Mouse (Mus musculus): ENCODE data around the gene Hoga1.
A peak's percentile ranks its signal among the peaks of the same experiment; 100 is the strongest.

Hoga1 gene

DNA sequence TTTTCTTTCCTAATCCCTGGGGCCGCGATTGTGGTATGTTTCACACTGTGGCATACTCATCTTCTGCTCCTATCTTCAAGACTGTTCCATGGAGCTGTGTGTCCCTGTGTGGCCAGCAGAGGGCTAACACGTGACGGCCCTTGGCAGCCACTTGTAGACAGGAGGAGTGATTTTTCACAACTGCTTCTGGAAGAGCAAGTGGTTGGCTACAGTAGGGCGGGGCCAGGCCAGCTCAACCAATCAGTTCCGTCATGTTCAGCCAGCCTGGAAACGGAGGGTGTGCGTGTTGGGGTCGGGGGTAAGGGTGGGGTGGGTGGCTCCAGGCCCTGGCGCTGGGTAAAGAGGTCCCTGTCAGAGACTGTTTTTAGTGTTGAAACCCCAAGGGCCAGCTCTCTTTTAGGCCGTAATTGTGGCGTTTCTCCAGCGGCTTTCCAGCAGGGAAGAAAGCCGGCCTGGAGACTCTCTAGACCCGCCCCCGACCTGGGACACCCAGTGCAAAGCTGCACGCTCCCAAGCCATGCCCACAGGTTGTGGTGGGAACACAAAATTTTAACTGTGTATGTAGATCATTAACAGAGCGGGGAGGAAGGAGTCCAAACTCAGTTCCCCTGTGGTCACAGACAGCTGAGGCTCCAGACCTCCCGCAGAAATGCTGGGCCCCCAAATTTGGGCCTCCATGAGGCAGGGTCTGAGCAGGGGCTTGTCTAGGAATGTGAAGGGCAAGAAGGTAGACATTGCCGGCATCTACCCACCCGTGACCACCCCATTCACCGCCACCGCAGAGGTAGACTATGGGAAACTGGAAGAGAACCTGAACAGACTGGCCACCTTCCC lies at the start of gene Hoga1:
Gene Hoga1 (plus strand): TSS at position 342 of the 834 bp plus-strand sequence.
- DNase-seq = peak; percentile 73

DNA sequence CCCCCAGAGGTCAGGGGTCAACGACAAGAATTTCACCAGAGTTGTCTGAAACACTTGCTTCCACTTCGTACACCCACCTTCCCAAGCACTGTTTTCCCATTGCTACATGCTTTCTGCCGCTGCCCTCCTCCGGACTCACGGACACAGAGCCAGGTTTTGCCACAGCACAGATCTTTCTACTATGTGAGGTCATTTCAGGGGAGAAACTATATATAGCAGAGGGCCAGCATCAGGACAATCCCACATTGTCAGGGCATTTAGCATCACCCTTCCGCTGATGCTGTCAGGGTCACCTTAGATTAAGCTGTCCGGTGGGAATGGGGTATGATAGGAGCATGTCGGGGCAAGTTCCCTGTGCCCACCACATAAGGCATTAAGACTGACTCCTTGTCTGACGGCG lies 48.3 kb upstream of the Hoga1 start:
- no peak for DNase-seq

DNA sequence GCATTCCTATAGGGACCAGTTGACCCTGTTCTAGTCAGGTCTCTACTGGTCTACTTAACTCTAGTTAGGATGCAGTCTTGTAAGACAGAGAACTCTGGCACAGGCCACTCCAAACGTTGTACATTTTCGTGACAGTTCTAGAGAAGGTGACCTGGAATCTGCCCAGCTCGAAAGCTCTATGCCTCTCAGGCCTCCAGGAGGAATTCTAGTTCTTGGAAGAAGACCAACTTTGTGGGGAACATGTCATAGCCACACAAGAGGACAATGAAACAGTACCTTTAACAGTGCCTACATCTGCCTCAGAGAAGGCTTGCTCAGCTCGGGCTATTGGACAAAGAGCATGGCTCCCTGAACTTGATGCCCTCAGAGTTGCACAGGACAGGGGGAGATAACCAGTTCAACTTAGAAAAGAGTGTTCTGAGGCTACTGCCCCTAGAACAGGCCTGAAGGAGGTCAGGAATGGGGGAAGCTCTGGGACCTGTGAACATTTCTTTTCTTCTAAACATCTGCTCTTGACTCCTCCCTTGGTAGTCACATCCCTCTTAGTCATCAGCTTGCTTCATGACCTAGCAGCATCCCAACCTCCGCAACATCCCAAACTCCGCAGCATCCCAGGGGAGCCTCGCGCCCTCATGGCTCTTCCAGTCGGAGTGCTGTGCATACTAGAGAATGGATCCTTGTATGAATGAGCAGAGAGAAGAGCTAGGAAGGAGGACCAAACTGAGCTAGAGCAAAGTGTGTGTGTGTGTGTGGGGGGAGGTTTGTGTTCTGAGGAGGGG lies 46.5 kb upstream of the Hoga1 start:
- no peak for DNase-seq

DNA sequence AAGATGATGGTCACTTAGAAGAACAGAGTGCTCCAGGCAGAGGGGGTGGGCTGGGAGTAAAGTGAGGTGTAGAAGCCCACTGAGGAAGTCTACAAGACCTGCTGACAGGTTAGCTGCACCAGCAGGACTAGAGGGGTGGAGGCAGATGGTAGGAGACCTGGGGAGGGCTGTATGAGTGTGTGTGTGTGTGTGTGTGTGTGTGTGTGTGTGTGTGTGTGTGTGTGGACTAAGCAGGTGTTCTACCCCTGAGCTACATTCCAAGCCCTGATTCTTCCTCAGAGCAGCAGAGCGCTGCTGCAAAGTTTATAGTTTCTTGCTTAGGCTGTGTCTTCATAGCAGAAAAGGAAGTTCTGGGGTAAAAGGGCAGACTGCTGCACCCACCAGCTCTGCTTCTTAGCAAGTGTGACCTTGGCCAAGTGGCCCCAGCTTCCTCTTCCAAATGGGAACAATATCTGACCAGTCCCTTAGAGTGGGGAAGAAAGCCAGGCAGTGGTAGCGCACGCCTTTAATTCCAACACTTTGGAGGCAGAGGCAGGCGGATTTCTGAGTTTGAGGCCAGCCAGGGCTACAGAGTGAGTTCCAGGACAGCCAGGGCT lies 45.6 kb upstream of the Hoga1 start:
- DNase-seq = no peak

DNA sequence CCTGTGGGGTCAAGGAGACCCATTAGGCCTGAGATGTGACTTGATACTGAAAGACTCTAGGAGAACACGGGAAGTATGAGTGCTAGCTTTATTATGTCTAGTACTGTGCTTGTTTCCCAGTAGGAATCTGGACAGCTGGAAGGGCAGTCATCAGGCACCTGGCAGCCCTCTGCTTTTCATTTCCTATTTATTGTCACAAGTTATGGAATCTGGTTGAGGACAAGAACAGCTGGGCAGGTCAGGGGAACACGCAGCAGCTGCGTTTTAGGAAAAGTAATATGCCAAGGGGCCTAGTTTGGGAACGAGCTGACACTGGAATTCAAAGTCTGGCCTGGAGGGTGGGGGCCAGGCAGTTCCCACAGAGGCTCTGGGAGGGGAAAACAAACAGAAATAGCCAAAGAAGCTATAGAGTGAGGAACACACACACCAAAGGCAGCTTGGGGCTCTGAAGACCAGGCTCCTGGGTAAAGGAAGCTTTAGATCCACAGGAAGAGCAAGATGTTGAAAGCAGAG lies 44.9 kb upstream of the Hoga1 start:
- DNase-seq = no peak

DNA sequence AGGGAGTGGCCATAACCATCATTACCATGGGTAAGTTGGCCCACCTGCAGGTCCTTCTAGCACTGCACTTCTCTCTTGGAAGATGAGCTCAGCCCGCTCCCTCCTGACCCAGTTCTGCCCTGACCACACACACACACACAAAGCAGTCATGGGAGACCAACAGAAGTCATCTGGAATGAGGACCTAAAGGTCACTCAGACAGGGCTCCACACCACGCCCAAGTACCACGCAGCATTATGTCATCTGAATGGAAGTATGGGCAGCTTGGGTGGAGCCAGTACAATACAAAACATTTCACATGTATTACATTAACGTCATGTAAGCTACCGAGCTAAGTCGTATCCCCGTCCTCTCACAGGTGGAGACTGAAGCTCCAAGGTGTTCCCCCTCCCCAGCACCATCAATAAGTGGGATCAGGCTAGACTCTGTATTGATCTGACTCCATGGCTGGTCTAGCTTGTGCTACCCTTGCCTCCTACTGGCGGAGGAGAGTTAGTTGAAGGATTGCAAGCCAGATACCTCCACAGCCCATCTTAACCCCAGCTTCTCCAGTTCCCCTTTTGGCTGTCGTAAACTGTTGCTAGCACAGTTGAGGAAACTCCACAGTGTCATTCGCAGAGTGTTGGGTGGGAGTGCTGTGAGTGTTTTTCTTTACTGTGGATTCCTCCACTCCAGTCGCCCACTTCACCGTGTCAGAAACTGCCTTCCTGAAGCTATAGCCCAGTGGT lies 44.0 kb upstream of the Hoga1 start:
- DNase-seq = no peak

DNA sequence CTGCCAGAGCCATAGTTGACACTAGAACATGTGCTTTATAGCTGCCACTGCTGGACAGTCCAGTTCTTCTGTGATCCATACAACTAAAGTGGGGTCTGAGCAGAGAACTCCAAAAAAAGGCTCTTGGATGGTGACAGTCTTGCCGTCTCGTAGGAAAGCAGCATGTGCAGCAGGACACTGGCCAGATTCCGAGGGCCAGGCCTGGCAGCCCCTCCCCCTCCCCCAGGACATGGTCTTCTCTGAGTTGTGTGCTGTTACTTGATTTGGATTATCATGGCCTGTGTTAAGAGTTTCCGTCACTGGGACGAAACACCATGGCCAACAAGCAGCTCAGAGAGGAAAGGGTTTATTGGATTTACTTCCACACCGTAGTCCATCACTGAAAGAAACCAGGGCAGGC lies 41.2 kb upstream of the Hoga1 start:
- no peak for DNase-seq

DNA sequence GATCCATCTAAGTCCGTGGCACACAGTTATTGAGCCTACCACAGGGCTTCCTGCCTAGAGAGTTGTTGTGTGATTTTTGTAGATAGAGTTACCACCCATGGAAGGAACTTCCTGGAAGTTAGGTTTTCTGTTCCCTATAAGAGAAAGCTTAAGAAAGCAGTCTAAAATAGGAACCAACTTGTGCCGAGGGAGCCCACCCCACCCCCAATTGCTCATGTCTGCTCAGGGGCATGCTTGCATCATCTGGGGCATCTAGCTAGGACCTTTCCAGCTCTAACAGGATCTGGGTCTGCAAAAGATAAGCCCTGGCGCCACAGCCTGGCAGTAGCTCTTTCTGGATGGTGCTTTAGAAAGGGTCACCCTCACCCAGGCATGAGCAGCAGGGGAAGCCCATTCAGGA lies 39.8 kb upstream of the Hoga1 start:
- peak; percentile 38 for DNase-seq

DNA sequence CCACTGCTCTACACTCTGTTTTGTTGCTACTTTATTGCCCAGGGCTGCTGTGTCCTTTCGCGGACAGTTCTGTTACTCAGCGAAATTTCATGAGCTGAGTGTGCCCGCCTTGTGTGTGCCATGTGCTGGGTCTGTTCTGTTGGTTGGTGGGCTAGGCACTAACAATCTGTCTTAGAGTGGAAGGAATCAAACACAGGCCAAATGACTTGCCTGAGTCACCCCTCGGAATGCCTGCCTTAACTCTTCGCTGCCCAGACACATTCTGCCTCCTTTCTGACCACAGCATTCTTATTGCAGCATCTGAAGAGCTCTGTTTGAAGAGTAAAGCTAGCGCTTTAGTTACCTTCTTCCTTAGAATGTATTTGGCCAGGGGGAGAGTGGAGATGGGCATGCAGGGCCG lies 38.8 kb upstream of the Hoga1 start:
- no peak for DNase-seq

DNA sequence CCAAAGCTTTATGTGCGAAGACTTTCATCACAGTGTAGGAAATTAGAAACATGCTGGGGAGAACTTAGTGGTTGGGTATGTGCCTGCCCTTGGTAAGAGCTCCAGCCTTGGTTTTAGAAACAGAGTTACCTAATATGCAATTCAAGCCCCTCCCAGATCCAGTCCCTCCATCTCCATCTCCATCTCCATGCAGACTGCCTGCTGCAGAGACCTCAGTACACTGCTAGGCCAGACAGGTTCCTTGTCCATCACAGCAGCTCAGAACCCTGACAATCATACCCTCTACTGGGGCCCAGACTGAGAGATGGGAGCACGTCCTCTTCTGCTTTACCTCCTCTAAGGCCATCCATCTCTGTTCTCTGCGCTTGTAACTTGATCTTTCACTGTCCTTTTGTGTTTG lies 36.8 kb upstream of the Hoga1 start:
- no peak for DNase-seq

DNA sequence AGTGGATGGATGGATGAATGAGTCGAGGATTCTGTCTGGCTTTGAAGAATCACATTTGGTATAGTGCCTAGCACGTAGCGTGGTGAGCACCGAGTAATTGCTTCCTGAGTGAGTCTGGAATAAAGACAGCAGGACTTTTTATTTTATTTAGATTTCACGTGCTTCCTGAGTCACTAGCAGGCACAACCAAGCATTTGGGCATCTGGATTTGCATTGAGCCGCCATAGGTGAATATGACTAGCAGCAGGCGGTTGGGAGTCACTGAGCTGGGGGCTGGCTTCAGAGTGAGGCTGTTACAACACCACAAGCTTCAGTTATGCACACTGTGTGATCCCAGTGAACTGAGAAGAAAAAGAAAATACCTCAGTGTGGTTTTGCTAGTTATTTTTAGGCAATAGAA lies 36.3 kb upstream of the Hoga1 start:
- DNase-seq = no peak

DNA sequence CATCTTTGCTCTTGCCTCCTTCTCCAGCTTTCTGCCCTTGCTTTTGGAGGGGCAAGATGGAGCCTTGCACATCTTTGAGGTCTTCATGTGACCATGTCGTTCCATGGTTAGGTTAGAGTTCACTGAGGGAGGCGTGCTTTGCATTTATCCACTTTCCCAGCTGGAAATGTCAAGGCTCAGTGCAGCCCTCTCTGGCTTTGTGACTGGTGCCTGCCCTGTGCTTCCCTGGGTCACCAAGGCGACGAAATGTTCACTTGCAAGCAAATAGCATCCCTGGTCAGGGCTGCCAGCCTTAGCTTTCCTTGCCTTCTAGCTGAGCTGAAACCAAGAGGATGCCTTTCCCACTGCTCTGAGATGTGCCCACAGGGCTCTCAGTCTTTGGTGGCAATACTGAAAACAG lies 35.0 kb upstream of the Hoga1 start:
- DNase-seq = no peak

DNA sequence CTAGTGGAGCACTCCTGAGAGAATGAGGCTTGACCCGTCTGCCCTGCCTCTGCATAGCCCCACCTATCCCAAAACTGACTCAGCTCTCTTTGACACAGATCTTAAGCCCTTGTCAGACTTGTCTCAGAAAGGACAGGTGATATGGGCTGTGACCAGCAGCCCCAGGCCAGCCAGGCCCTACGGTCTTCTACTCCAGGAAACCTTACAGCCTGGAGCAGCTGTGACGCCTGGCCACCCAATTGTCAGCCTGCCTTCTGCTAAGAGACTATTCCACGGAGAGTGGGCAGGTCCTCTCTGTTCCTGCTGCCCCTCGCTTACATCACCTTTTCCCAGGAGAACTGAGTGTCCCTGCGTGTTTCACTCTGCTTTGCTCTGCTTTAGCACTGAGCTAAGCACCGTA lies 34.3 kb upstream of the Hoga1 start:
- no peak for DNase-seq

DNA sequence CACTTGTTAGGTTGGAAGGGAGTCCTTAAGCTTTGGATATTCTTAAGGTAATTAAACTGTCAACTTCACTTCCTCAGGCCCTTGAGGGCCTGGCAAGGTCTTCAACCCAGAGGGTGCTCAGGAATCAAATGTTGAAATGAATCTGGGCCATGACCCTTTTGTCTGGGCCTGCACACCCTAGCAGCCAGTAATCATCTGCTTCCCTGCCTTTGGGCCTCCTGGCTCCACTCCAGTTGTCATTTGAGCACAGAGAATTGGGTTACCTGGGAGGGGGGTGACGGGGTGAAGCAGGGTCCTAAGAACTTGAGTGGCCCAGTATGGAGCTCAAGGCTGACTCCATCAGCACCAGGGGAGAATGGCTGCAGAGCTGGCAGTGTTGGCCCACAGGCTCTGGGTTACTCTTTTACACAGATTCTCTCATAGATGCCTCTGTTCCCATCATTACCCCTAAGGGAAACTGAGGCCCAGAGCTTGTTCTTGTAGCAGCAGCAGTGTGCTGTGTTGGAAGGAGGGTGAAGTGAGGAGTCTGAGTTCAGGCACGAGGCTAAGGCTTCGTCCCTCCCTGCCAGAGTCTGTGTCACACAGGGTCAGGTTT lies 31.1 kb upstream of the Hoga1 start:
- DNase-seq = no peak

DNA sequence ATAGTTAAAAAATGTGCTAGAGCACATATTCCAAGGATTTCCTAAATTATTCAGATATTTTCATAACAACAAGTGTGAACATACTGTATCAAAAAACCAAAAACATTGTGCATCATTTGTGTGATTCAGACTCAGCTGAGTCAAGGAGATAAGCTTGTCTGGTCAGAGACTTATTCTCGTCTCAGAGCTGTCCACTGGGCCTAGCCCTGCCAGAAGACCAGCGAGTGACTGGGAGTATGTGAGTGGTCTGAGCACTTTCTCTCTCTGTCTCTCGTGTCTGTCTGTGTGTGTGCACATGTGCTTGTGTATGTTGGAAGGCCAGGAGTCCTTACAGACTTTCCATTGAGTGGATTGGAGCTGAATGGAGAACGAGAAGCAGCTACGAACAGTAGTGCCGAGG lies 30.4 kb upstream of the Hoga1 start:
- no peak for DNase-seq

DNA sequence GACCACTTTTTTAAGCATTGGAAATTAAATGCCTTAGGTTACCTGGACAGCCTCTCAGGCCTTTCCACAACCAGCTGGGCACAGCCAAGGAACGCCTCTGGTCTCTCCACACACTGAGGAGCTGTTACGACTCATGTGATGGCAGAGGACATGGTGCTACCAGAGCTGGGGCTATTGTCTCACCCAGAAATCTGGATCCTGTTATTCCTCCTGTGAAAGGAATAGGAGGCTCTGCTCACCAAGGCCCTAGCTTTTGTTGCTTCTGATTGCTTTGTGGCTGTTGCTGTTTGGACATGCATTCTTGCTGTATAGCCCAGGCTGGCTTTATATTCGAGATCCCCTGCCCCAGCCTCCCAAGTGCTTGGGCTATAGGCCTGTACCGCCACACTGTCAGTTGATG lies 29.2 kb upstream of the Hoga1 start:
- DNase-seq = no peak

DNA sequence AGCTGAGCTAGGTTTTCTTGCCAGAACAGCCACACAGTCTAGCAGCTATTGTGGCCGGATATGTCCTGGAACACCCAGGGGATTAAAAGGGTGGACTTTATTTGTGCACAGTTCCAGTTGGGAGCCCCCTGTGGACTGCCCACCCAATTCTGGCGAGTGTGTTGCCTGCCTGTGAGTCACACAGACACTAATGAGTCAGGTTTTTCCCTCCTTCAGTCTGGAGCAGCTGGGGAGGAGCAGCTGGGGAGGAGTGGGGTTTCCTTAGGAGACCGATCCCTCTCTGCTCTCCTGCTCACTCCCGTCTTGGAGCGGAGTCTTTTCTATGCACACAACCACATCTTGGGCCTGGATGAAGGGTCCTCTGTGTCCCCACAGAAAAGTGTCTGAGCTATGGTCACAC lies 28.6 kb upstream of the Hoga1 start:
- no peak for DNase-seq

DNA sequence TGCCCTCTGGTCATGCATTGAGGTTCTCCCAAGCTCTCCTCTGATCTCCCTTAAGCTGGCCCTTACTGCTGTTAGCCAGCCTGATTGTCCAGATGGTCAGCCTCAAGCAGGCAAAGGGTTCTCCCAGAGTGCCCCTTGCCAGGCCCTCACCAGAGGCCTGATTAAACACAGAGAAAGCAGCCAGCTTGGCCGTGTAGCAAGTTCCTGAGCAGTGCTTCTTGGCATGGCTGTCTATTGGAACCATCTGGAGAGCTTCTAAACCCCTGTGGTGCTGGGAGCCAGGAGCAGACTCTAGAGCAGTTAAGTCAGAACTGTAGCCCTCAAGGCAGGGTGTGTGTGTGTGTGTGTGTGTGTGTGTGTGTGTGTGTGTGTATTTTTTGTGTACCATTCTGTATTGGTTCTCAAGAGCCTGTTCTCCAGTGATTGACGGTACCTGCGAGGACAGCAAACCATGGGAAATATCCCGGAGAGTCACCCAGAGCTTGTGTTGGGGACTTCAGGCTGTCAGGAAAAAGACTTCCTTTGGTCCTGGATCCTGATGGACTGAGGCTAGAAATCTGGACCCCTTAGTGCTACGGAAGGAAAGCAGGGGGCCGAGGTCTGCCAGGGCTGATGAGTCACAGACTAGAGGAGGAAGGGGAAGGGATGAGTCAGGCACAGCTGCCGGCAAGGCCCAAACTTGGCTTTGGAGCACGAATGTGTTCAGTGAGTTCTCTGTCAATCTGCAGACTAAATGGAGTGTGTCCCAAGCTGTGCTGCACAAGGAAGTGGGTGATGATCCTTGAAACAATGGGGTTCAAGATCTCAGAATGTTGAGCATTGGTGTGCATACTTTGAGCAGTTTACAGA lies 27.8 kb upstream of the Hoga1 start:
- no peak for DNase-seq

DNA sequence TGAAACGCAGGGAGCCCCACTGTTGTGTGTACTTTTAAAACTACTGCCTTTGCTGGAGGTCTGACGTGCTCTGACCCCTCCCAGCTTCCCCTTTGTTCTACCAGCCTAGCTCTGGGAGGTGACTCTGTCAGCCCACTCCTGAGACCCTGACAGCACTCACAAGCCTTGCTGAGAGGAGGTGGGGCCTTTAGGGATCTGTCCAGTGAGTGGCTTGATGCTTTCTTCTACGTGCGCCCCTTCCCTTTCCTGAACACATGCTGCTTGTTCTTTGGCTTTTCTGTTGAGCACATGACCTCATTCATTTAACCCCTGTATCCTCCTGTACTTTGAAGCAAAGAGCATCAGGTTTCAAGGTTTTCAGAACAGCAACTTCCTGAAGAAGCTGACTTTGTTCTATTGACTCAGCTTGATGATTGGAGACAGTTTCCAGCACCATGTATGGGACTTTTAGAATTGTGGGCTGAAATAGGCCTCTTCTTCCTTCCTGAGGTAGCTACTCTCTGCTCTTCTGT lies 26.3 kb upstream of the Hoga1 start:
- DNase-seq = no peak

DNA sequence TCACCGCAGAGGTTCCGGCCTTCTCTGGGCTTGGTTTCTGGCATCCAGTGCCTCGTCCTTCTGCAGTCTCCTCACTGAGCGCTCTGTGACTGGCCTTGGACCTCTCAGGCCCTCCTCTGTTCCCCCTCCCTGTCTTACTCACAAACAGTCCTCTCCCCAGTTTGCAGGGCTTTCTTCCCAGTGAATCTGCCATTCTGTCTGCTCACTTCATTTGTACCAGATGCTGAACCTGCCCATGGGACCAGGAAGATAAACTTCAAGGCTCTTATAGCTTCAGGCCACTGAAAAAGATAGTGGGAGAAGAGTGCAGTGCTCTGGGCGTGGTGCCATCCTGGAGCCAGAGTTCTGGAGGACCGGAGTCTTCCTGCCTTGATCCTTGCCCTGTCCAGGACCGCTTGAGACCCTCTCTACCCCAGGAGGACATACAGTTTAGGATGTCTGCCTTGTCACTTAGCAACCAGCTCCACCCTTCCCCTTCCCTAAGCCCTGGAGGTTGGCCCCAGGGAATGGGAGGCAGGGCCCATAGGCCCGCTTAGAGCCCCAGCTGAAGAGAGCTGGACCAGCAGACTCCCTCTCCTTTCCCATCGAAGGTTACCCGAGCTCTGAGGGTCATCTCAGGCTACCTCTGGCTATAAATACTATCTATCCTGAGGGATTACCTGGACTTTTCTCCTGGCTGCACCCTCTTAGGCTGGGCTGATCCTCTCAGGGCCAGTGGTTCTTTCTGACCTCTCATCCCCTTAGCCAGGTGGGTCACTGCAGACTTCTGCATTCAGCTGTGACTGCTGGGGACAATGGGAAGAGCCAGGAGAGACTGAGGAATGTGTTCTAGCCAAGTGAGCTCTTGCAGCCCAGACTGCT lies 23.5 kb upstream of the Hoga1 start:
- DNase-seq = no peak

DNA sequence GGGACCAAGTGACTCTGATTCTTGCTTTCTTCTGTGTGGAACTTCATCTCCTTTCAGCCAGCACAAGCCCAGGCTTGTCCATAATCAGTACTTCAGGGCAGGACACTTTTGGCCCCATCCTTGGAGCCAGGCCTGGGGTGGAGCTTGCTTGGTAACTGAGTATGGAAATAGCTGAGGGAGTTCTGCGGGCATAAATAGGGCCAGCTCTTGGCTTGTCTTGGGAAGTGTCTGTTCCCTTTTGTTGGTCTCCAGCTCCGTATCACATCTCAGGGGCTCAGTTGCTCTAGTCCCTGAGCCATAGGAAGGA lies 22.9 kb upstream of the Hoga1 start:
- no peak for DNase-seq

All from liver (tissue).